Mouse (Mus musculus) kidney, adult 11 months (tissue): ENCODE measurements at regions not wholly inside any gene's neighbourhood (a gene's known extent, or its start where the extent isn't known, plus 50 kb on each side); places are given as distances from the start of the nearest gene placed in this dataset.
A peak's percentile ranks its signal among the peaks of the same experiment; 100 is the strongest.

ENCODE experiments used
- DNase-seq: peaks from one replicate; pipeline ENCODE4 v3.0.0; 2022

- no peak for DNase-seq
Observed at GRCm38 (mm10) chr17:51683318-51683717, 149.8 kb downstream of the Satb1 start.

DNA sequence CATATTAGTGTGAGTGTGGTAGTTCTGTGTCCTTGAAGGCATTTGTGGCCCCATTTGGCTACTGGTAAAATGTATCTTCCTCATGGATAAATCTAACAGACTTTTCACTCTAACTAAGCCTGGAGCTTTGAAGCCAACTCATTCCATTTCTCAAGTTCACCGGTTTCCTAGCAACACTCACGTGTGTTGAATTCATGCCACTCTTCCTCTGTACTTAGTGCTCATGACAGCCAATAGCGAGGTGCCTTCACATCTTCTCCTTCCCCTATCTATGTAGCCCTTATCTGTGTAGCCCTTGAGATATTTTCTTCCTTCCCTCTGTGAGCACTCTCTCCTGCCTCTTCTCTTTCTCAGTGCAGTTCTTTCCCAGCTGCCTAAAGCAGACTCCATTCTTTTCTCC is 150.7 kb downstream of the Satb1 start:
- no peak for DNase-seq

DNA sequence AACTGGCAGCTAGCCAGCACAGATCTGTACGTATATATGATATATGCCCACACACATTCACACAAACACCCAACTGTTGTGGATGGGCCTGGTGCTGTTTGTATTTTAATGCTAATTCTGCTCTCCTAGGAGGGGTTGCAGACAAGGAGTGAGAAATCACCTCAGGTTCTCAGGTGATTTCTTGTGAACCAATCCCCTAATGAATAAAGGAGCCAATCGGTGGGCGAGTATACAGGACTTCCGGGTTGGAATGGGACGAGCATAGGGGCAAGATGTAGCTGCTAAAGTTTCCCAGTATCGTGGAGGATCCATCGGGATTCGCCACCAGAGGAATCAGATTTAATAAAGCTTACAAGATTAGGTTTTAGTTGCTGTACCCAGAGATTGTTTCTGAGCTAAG is 155.6 kb downstream of the Satb1 start:
- no peak for DNase-seq

- DNase-seq = no peak
Observed at GRCm38 (mm10) chr17:51658408-51658807, 174.7 kb downstream of the Satb1 start.

DNA sequence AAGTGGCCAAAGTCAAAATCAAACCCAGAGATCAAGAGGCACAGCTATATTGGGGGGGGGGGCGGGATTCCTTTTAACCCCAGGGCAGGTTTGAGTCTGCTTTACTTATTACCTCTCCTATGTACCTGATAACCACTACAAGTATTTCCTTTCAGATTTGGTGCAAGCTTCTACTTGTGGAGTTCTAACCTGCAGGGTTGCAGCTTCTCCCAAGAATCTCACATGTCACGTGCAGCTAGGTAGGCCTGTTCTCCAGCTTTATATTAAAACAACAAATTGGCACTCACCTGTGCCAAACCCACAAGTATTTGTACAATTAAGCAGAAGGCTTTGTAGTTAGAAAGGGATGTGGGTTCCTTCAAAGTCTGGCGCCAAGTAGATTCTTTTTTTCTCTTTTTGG is 179.2 kb downstream of the Satb1 start:
- DNase-seq = no peak

DNA sequence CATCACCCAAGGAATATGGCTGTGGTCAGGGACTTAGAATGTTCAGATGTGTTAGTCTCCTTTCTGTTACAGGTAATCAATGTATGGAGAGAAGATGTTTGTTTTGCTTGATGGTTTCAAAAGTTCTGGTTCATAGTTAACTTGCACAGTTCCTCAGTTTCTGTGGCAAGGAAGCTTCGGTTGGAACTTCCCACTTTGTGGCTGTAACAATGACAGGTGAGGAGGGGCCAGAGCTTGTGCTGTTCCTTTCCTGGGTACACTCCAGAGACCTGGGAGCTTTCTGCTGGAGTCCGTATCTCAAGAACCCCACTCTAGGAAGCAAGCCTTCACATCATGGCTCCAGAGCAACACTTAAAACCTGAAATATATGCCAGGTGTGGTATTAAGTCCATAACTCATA is 181.2 kb downstream of the Satb1 start:
- no peak for DNase-seq

DNA sequence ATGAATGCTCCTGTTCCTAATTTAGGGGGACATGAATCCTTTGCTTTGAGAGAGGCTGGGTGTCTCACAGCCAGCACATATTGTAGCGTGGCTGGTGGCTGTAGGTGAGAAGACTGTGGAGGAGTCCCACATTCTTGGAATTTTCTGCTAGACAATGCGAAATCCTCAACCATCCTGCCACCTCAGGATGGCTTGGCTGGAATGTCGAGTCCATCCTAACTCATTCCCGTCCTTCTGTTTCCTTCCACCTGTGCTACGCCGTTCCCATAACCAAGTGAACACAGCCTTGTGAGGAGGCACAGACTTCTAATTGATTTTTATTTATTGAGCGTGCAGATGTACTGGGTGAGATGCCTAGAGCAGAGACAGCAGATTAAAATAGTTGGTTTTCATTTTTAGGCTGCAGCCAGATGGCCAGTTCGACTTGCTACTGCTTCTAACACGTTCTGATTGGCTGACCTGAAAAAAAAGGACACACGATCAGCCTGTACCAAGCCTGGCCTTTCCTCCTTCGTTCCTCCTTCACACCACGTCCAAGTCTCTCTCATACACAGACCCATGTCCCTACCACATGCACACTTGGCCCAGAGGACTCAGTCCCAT is 183.8 kb downstream of the Satb1 start:
- no peak for DNase-seq

DNA sequence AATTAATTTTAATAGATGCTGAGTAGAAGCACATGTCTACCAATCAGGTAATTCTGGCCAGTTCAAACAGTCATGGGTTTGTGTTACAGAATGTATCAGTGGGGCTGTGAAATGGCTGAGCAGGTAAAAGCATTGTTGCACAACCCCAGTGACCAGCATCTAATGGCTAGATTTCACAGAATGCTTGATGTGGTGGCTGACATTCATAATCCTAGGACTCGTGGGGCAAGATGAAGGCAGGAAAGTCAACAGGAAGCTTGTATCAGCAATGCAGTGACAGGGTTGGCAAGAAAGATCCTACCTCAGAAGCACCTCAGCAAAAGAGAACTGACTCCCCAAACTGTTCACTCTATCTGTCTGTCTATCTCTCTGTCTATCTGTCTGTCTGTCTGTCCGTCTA is 186.7 kb downstream of the Satb1 start:
- no peak for DNase-seq

GRCm38 (mm10) chr17:51645866-51646265 is 187.2 kb downstream of the Satb1 start:
- no peak for DNase-seq

DNA sequence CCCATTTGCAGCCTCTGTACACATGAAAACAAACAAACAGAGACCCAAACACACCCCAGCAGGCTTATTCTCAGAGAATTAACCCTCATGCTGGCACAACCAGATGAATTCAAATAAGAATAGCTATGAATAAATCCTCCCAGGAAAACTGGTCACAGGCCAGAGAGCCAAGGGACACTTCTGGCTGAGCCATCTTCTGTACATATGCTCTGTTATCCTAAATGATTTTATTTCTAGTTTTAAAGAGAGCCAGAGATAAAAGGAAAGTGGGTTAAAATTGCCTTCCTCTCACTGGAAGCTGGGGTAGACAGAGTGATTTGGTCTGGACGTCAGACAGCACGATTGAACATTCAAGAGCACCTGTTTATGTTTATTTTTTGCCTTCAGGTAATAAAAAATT is 190.4 kb downstream of the Satb1 start:
- DNase-seq = no peak

- DNase-seq = no peak
Observed at GRCm38 (mm10) chr17:51635913-51636312, 197.2 kb downstream of the Satb1 start.

DNA sequence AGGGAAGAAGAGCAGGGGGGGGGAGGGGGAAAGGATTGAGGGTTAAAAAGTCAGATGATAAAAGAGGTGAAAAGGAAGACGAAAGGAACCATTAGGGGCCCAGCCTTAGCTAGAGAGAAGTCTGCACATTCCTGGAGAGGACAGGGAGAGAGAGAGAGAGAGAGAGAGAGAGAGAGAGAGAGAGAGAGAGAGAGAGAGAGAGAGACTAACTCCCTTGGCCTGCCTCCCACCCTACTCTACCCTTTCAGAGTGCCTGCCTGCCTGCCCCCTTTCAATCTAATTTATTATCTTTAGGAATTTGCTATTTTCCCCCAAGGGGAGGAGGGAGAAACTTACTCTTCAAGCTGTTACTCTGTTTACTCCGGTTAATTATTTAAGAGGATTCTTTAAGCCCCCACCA is 201.5 kb downstream of the Satb1 start:
- DNase-seq = no peak

- no peak for DNase-seq
Observed at GRCm38 (mm10) chr17:51620528-51620927, 212.6 kb downstream of the Satb1 start.

DNA sequence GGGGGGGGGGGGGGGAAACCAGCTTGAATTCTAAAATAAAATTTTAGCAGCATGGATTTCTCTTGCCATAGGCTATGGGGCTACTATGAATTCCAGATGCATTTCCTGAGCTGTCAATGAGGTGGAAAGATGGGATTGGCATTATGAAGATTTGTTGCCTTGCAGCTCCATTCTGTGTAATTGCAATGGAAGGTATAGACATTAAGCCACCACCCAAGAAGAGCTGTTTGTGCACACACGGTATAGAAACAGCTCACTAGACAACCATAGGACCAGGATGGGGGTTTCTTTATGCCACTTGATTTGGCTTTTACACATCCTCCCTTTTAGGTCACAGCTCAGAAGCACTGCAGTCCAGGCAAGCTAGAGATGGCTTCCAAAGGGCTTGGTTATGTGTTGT is 247.8 kb downstream of the Satb1 start:
- no peak for DNase-seq

DNA sequence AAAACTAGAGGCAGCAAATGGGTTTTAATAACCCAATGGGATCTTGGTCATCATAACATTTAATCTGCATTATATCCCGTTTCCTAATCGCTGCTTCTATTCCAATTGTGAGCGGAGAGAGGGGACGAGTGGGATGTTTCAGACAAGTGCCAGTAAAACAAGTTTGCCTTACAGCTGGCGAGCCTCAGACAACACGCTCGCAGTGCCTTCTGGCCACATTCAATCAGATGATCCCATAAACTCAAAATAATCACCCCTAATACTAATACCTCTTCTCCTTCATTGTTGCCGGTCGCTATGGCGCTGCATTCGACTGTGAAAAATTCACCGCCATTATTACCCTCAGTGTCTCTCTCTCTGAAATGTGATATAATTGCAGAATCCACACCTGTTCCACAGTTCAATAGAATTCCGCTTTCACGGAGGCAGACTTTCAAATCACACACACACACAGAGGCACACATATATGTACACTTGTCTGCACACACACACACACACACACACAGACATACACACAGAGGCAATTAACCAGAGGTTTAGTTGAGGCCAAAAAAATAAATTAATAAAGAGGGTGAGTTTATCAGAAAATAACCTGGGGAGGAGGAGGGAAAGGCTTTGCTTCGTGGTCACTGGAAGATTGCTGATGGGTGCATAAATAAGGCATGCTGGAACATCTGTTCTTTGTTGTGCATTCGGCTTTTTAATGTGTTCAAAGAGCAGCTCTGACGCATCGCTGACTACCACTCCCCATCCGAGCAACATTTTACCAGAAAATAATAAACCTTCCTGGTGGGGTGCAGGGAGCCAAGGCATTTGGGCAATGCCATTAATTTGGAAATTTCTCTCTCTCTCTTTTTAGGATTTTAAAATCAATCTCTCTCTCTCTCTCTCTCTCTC is 248.9 kb downstream of the Satb1 start:
- no peak for DNase-seq

- DNase-seq = peak; percentile 2
Observed at GRCm38 (mm10) chr17:51583277-51583676, 249.8 kb downstream of the Satb1 start.

- DNase-seq = no peak
Observed at GRCm38 (mm10) chr17:51555854-51556253, 277.2 kb downstream of the Satb1 start.

DNA sequence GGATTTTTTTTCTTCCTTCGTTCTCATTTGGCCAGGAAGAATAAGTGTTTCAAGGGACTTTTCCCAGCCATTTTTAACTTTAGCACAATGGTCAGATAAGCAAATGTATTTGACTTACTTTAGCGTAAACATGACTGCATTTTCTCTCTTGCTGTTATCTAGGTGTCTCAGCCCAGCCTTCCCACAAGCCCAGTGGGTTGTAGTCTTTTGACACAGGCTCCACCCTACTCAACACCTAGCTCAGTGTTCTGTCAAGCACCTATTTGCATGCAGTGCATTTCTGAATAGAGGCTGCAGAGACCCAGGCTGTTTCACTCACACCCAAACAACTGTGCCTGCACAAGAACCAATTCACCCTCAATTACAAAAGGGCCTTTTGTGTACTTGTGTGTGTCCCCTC is 278.6 kb downstream of the Satb1 start:
- no peak for DNase-seq

DNA sequence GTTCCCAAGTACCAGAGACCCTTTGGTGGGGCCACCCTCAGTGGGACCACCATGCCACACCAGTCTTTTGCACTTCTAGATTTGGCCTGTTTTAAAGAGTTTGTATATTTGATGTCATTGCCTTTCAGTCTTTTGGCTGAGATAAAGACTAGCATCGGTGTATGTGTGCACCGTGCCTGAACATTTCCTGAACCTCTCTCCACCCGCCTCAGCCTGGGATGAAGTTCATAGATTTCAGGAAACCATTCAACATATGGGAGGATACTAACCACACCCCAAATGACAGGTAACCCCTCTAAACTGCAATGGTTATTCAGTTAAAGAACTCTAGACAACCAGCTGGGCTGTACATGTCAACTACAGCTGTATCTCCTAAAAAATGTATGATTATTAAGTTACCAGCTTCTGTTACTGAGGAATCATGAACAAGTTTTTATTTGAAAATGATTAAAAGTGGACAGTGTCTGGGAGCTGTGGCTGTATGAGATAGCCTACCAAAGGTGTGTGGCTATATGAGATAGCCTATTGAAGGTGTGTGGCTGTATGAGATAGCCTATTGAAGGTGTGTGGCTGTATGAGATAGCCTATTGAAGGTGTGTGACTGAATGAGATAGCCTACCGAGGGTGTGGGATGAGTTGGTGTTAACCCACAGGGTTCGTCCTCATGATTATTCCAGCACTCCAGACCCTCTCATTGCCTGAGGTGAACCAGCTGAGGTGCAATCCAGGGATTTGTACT is 280.6 kb downstream of the Satb1 start:
- no peak for DNase-seq

DNA sequence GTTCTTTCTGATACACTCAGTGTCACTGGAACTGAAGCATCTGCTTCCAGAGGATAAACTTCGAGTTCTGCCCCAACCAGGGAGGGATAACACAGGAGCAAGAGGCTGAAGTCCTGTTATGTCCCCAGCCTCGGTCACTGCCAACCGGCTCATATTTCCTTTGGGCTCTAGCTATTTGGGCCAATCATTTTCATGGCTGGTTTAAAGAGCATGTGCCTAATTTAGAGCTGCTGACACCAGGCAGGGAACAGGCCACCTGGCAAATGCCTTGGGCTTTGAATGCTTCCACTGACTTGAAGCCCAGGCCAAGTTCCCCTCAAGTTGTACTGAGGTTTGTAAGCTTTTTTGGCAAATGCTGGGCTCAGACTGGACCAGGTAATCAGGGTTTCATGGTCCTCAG is 286.1 kb downstream of the Satb1 start:
- no peak for DNase-seq

GRCm38 (mm10) chr17:51542544-51542943 is 290.5 kb downstream of the Satb1 start:
- no peak for DNase-seq

DNA sequence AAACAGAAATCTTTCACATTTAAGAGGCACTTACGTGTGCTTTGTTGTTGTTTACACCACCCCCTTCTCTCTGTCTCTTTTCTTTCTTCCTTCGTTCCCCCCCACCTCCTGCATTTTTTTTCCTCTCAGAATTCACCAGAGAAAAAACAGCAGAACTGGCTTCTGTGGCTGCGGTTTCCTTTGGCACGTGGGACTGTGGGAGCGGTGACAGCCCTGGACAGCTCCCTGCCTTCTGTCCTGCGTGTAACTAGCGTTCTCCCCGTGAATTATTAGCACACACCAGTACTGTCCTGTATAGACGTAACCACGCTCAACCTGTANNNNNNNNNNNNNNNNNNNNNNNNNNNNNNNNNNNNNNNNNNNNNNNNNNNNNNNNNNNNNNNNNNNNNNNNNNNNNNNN is 298.4 kb downstream of the Satb1 start:
- DNase-seq = no peak

- no peak for DNase-seq
Observed at GRCm38 (mm10) chr17:51534270-51534669, 298.8 kb downstream of the Satb1 start.

GRCm38 (mm10) chr17:51528161-51528560 is 304.9 kb downstream of the Satb1 start:
- DNase-seq = peak; percentile 34
